ENCODE assay signal across 8 mouse cellular contexts in the genomic region with DNA sequence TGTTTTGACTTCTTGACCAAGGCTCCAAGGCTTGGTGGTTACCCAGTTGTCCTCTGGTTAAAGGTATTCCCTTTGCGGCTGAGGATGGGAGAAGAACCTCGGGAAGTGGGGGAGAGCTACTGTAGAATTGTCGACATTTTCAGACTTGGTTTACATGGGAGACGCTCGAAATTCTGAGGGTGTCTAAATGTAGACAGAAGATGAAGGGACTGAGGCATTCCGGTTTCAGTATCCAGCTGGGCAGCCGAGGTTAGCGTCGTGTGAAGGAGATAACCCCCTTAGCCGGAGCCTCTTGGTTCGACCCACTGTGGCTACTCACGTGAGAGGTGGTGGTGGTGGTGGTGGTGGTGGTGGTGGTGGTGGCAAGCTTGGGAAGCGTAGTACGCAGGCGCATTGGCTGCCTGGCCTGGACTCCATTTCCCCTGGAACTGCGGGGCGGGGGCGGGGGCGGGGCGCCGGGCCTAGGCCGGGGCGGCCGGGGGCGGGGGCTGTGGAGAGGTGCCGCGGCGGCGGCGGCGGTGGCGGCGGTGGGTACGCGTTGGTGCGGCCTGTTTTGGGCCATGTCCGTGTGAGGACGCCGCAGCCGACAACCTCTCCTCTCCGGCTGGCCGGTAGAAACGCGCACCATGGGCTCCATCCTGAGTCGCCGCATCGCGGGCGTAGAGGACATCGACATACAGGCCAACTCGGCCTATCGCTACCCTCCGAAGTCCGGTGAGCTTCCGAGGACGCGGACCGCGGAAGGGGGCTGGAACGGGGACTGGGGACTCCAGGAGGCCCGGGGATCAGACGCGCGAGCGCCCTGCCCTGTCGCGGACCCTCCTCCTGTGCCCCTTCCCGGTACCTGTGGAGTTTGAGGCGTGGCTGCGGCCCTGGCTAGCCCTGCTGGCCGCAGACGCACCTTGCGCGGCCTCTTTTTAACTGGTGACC. TPM values are rescaled to one million over a fixed set of nuclear protein-coding genes. Genes with fewer than 3 reads are reported as not detected.
DNase-seq lines count a peak whose midpoint lies in the region; ATAC-seq and TF ChIP-seq lines count a peak whose summit lies in the region.

Gene Mgrn1, plus strand, starts transcription at position 490 of the 930 bp plus-strand sequence.

- H3K27me3 ChIP-seq in embryonic facial prominence, embryonic 11.5 days (ENCODE audit: control insufficient read depth, insufficient read depth, low read length) = no peaks in the 10 kb centered on the region
- no peaks in the 10 kb centered on the region for H3K27me3 ChIP-seq in intestine, postnatal 0 days (replicated peaks; ENCODE audit: control insufficient read depth, insufficient read depth, low read length)
- H3K27me3 ChIP-seq in limb, embryonic 11.5 days (ENCODE audit: control insufficient read depth, insufficient read depth, low read length) = no peaks in the 10 kb centered on the region
- no peaks in the 10 kb centered on the region for H3K27me3 ChIP-seq in midbrain, embryonic 13.5 days

- H3K4me1 ChIP-seq in embryonic facial prominence, embryonic 11.5 days (ENCODE audit: control insufficient read depth, insufficient read depth, low read length) = peaks cover 2% of the 10 kb centered on the region
- H3K4me1 ChIP-seq in intestine, postnatal 0 days (replicated peaks; ENCODE audit: control insufficient read depth, insufficient read depth, low read length) = no peaks in the 10 kb centered on the region; the same call in 1 of the 2 replicates
- H3K4me1 ChIP-seq in limb, embryonic 11.5 days (ENCODE audit: control insufficient read depth, insufficient read depth, low read length) = peaks cover 10% of the 10 kb centered on the region
- H3K4me1 ChIP-seq in midbrain, embryonic 13.5 days (replicated peaks) = peaks cover 47% of the 10 kb centered on the region

- 0% methylated on average over 65 of the region's 74 CpGs for WGBS in embryonic facial prominence, embryonic 11.5 days
- under 1% methylated on average over 71 of the region's 74 CpGs for WGBS in intestine, postnatal 0 days
- under 1% methylated on average over 57 of the region's 74 CpGs for WGBS in limb, embryonic 11.5 days
- WGBS in midbrain, embryonic 13.5 days = under 1% methylated on average over 60 of the region's 74 CpGs

- peak within 1 kb of the TSS; percentile 90 for H3K9ac ChIP-seq in embryonic facial prominence, embryonic 11.5 days (replicated peaks; ENCODE audit: low read length)
- peak within 1 kb of the TSS; percentile 82 for H3K9ac ChIP-seq in intestine, postnatal 0 days (ENCODE audit: low read depth, low read length)
- peak within 1 kb of the TSS; percentile 84 for H3K9ac ChIP-seq in limb, embryonic 11.5 days (ENCODE audit: low read length)
- peak within 1 kb of the TSS; percentile 95 for H3K9ac ChIP-seq in midbrain, embryonic 13.5 days (replicated peaks)

- peak within 1 kb of the TSS; percentile 76 for H3K4me2 ChIP-seq in embryonic facial prominence, embryonic 11.5 days (ENCODE audit: low read depth, low read length)
- H3K4me2 ChIP-seq in intestine, postnatal 0 days (replicated peaks; ENCODE audit: low read depth) = peak within 1 kb of the TSS; percentile 84
- peak within 1 kb of the TSS; percentile 77 for H3K4me2 ChIP-seq in limb, embryonic 11.5 days (ENCODE audit: low read depth, severe bottlenecking)
- H3K4me2 ChIP-seq in midbrain, embryonic 13.5 days (replicated peaks) = peak within 1 kb of the TSS; percentile 86

- no peaks in the 10 kb centered on the region for H3K9me3 ChIP-seq in embryonic facial prominence, embryonic 11.5 days (replicated peaks; ENCODE audit: control insufficient read depth, low read length)
- H3K9me3 ChIP-seq in intestine, postnatal 0 days (ENCODE audit: control insufficient read depth) = no peaks in the 10 kb centered on the region
- H3K9me3 ChIP-seq in limb, embryonic 11.5 days (ENCODE audit: control insufficient read depth, low read length) = no peaks in the 10 kb centered on the region
- no peaks in the 10 kb centered on the region for H3K9me3 ChIP-seq in midbrain, embryonic 13.5 days

- peak within 1 kb of the TSS; percentile 53; the same call in 1 of the 2 replicates for H3K27ac ChIP-seq in embryonic facial prominence, embryonic 11.5 days (replicated peaks; ENCODE audit: low read depth, low read length)
- peak within 1 kb of the TSS; percentile 84 for H3K27ac ChIP-seq in intestine, postnatal 0 days (ENCODE audit: low read depth, low read length)
- H3K27ac ChIP-seq in limb, embryonic 11.5 days (replicated peaks; ENCODE audit: low read depth, low read length) = peak within 1 kb of the TSS; percentile 63
- peak within 1 kb of the TSS; percentile 90 for H3K27ac ChIP-seq in midbrain, embryonic 13.5 days

- peak within 1 kb of the TSS; percentile 90 for H3K4me3 ChIP-seq in embryonic facial prominence, embryonic 11.5 days (ENCODE audit: low read depth, low read length)
- peak within 1 kb of the TSS; percentile 66 for H3K4me3 ChIP-seq in intestine, postnatal 0 days (ENCODE audit: low read depth, low read length)
- H3K4me3 ChIP-seq in limb, embryonic 11.5 days (ENCODE audit: low read depth, low read length) = peak within 1 kb of the TSS; percentile 85
- H3K4me3 ChIP-seq in midbrain, embryonic 13.5 days (replicated peaks) = peak within 1 kb of the TSS; percentile 96

- H3K36me3 ChIP-seq in embryonic facial prominence, embryonic 11.5 days (replicated peaks; ENCODE audit: control insufficient read depth, insufficient read depth, low read depth, low read length) = no peaks in the 10 kb centered on the region
- no peaks in the 10 kb centered on the region for H3K36me3 ChIP-seq in intestine, postnatal 0 days (ENCODE audit: control insufficient read depth, insufficient read depth)
- no peaks in the 10 kb centered on the region for H3K36me3 ChIP-seq in limb, embryonic 11.5 days (ENCODE audit: control insufficient read depth, insufficient read depth, low read length)
- peaks cover under 1% of the 10 kb centered on the region; the same call in 1 of the 2 replicates for H3K36me3 ChIP-seq in midbrain, embryonic 13.5 days

- peak; percentile 94 for DNase-seq in 416B (ENCODE audit: low read depth)
- peak; percentile 92 for DNase-seq in adrenal gland, postnatal 25 days
- peak; percentile 93 for DNase-seq in embryonic facial prominence, embryonic 11.5 days (ENCODE audit: low spot score)
- peak; percentile 86 for DNase-seq in limb, embryonic 11.5 days (ENCODE audit: low spot score)
- peak; percentile 55 for DNase-seq in spleen, adult 12 weeks (ENCODE audit: low spot score)

- no peak; the same call in 1 of the 2 replicates for TF ChIP-seq CTCF in intestine, postnatal 0 days (IDR thresholded peaks at IDR 0.05; ENCODE audit: low read depth)

- ATAC-seq in embryonic facial prominence, embryonic 11.5 days (replicated peaks; ENCODE audit: insufficient number of reproducible peaks, low FRiP score, low TSS enrichment, low read depth) = peak; percentile 85
- peak; percentile 85 for ATAC-seq in granulocyte monocyte progenitor cell, adult 5-6 weeks (replicated peaks; ENCODE audit: poor library complexity, severe bottlenecking)
- peak; percentile 84 for ATAC-seq in intestine, postnatal 0 days
- peak; percentile 90 for ATAC-seq in limb, embryonic 11.5 days (ENCODE audit: insufficient number of reproducible peaks, low FRiP score, low TSS enrichment, low read depth)
- ATAC-seq in midbrain, embryonic 13.5 days = peak; percentile 88

RNA-seq across cellular contexts. Expression of gene Mgrn1, which starts in this region (rescaled TPM):
- total RNA-seq in adrenal gland, postnatal 25 days (2021) = 75.1 and 85.4 TPM in 2 replicates
- polyA plus RNA-seq in embryonic facial prominence, embryonic 11.5 days (2014; fragmentation: Nextera tagmentation; extraction: Ambion mirVana) = 67.9 and 72.2 TPM in 2 replicates
- 28.3 and 33.5 TPM in 2 replicates for total RNA-seq in granulocyte monocyte progenitor cell, adult 5-6 weeks (2014; fragmentation: Nextera tagmentation)
- total RNA-seq in granulocyte monocyte progenitor cell, adult 5-6 weeks (2017) = 16.6 and 21.6 TPM in 2 replicates
- 57.8 and 62.8 TPM in 2 replicates for polyA plus RNA-seq in intestine, postnatal 0 days (2015; fragmentation: Nextera tagmentation; extraction: Ambion mirVana)
- polyA plus RNA-seq in limb, embryonic 11.5 days (2014; fragmentation: Nextera tagmentation; extraction: Ambion mirVana) = 79.3 and 79.6 TPM in 2 replicates
- polyA plus RNA-seq in midbrain, embryonic 13.5 days (2015; fragmentation: Nextera tagmentation; extraction: Ambion mirVana) = 100 and 101 TPM in 2 replicates

Comparison
In these comparisons a context has a peak if more than half of its experiments do, and no peak if none do; other contexts are left out.
1. Peak in every context shown above with its lines: DNase-seq, ATAC-seq, H3K4me3 ChIP-seq and H3K27ac ChIP-seq.